Mouse (Mus musculus) gastrocnemius, postnatal 36 days (tissue): ENCODE data around the gene Frmd4b. TPM values are rescaled to one million over a fixed set of nuclear protein-coding genes. Genes with fewer than 3 reads are reported as not detected.
"Not testable (repeated sequence)": the region's sequence is repeated elsewhere in the genome, so short reads cannot be mapped to it uniquely, and the experiment has no call there.

Experiments used
- DNase-seq, 2 experiments: peaks; one replicate each; pipeline ENCODE4 v3.0.0; 2022
- intact Hi-C: fragments of 180-260 bp; cut with DNase I; formaldehyde crosslinking; loops from one replicate; pipeline ENCODE4 v1.15.1; 2025
- total RNA-seq, 2 experiments: library from RNA; stranded (reverse); gene quantifications; 2 replicates each; pipeline ENCODE4 v1.2.3; 2021

Gene Frmd4b
- total RNA-seq, 2 experiments from 2014 or later, result 5.6 to 6.4 TPM

GRCm38 (mm10) chr6:97278014-97278787, 339.1 kb downstream of the Frmd4b start:
- intact Hi-C loops, result loop anchor here (1.0 to 10.0 kb wide), 3 partner anchors 139 to 467 kb away; no protein-coding TSS in a partner anchor
- peak; percentile 69 to 75 for DNase-seq

GRCm38 (mm10) chr6:97276890-97277497, 340.3 kb downstream of the Frmd4b start:
- intact Hi-C loops, result loop anchor here (10.0 kb wide), 1 partner anchor 468 kb away; no protein-coding TSS in a partner anchor

GRCm38 (mm10) chr6:97276366-97276765, 341.0 kb downstream of the Frmd4b start:
- intact Hi-C loops, result loop anchor here (10.0 kb wide), 1 partner anchor 468 kb away; no protein-coding TSS in a partner anchor
- no peak for DNase-seq

More at GRCm38 (mm10) chr6:97276890-97277497, 340.3 kb downstream of the Frmd4b start:
- DNase-seq, result no peak

GRCm38 (mm10) chr6:97275760-97276159, 341.6 kb downstream of the Frmd4b start:
- intact Hi-C loops, result loop anchor here (10.0 kb wide), 1 partner anchor 469 kb away; no protein-coding TSS in a partner anchor
- no peak for DNase-seq

GRCm38 (mm10) chr6:97273777-97274176, 343.6 kb downstream of the Frmd4b start:
- no peak for DNase-seq
- intact Hi-C loops, result loop anchor here (10.0 kb wide), 1 partner anchor 471 kb away; no protein-coding TSS in a partner anchor

- no peak for DNase-seq
- intact Hi-C loops, result loop anchor here (10.0 kb wide), 1 partner anchor 472 kb away; no protein-coding TSS in a partner anchor
These were observed 344.2 kb downstream of the Frmd4b start for GRCm38 (mm10) chr6:97273058-97273710.

- intact Hi-C loops, result loop anchor here (10.0 kb wide), 1 partner anchor 472 kb away; no protein-coding TSS in a partner anchor
- DNase-seq, result no peak
These were observed 345.0 kb downstream of the Frmd4b start for GRCm38 (mm10) chr6:97272349-97272748.

- no peak for DNase-seq
- intact Hi-C loops, result no loop called here
These were observed 347.7 kb downstream of the Frmd4b start for GRCm38 (mm10) chr6:97269596-97269995.

- DNase-seq, result no peak
- intact Hi-C loops, result no loop called here
These were observed 350.2 kb downstream of the Frmd4b start for GRCm38 (mm10) chr6:97267132-97267531.

GRCm38 (mm10) chr6:97266661-97267060, 350.7 kb downstream of the Frmd4b start:
- intact Hi-C loops, result no loop called here
- DNase-seq, result no peak

- no peak for DNase-seq
- intact Hi-C loops, result no loop called here
These were observed 351.6 kb downstream of the Frmd4b start for GRCm38 (mm10) chr6:97265705-97266104.

- intact Hi-C loops, result no loop called here
- DNase-seq, result no peak
These were observed 352.1 kb downstream of the Frmd4b start for GRCm38 (mm10) chr6:97265240-97265639.

GRCm38 (mm10) chr6:97263750-97264149, 353.6 kb downstream of the Frmd4b start:
- intact Hi-C loops, DNase-seq: not testable (repeated sequence)

GRCm38 (mm10) chr6:97262229-97262628, 355.1 kb downstream of the Frmd4b start:
- intact Hi-C loops, result no loop called here
- no peak for DNase-seq

- DNase-seq, intact Hi-C loops: not testable (repeated sequence)
These were observed 357.4 kb downstream of the Frmd4b start for GRCm38 (mm10) chr6:97259926-97260325.

GRCm38 (mm10) chr6:97258489-97258888, 358.9 kb downstream of the Frmd4b start:
- intact Hi-C loops, result no loop called here
- no peak for DNase-seq

- peak in 1 of 2 experiments; percentile 38 for DNase-seq
- intact Hi-C loops, result loop anchor here (5.0 kb wide), 2 partner anchors 40 to 165 kb away; partner anchors contain the start of gene Arl6ip5
These were observed 364.6 kb downstream of the Frmd4b start, which contains the start of gene Lmod3 for GRCm38 (mm10) chr6:97252711-97253221. TSS of gene Lmod3 (minus strand) at chr6:97252759.

- intact Hi-C loops, result loop anchor here (5.0 kb wide), 2 partner anchors 40 to 165 kb away; partner anchors contain the start of gene Arl6ip5
- DNase-seq, result no peak
These were observed 365.3 kb downstream of the Frmd4b start for GRCm38 (mm10) chr6:97252086-97252485.

- DNase-seq, result peak in 1 of 2 experiments; percentile 47
- intact Hi-C loops, result loop anchor here (5.0 kb wide), 2 partner anchors 39 to 166 kb away; partner anchors contain the start of gene Arl6ip5
These were observed 366.4 kb downstream of the Frmd4b start for GRCm38 (mm10) chr6:97250966-97251365.

GRCm38 (mm10) chr6:97245200-97245599, 372.1 kb downstream of the Frmd4b start:
- intact Hi-C loops, result no loop called here
- no peak for DNase-seq
